Mouse (Mus musculus) intestine, postnatal 0 days (tissue): Measurements from ENCODE around the gene Cpped1. TPM values are rescaled to one million over a fixed set of nuclear protein-coding genes. Genes with fewer than 3 reads are reported as not detected.

Experiments used
- ATAC-seq: fragments of 200-750 bp; cut with Nextera tagmentation; 2 replicates; pipeline ENCODE4 v1.8.0; 2017; ENCODE audit warnings: mild to moderate bottlenecking, moderate TSS enrichment, moderate library complexity
- H3K27ac ChIP-seq: fragments of 300-500 bp; sonication (generic); 2 replicates; pipeline ENCODE4 v1.5.1; 2014; ENCODE audit warnings: mild to moderate bottlenecking, low read depth, low read length, moderate library complexity
- H3K27me3 ChIP-seq: fragments of 300-500 bp; sonication (generic); replicated peaks from 2 replicates; pipeline ENCODE4 v1.6.1; 2014; ENCODE audit warnings: low read length, mixed read lengths; ENCODE audit not compliant: control insufficient read depth, insufficient read depth
- H3K36me3 ChIP-seq: fragments of 300-500 bp; sonication (generic); 2 replicates; pipeline ENCODE4 v1.6.1; 2014; ENCODE audit warnings: mild to moderate bottlenecking, moderate library complexity; ENCODE audit not compliant: control insufficient read depth, insufficient read depth
- H3K4me1 ChIP-seq: fragments of 300-500 bp; sonication (generic); replicated peaks from 2 replicates; pipeline ENCODE4 v1.6.1; 2014; ENCODE audit warnings: antibody characterized with exemption, low read length, mixed read lengths; ENCODE audit not compliant: control insufficient read depth, insufficient read depth
- H3K4me2 ChIP-seq: fragments of 300-500 bp; sonication (generic); replicated peaks from 2 replicates; pipeline ENCODE4 v1.6.1; 2014; ENCODE audit warnings: low read depth, mild to moderate bottlenecking, moderate library complexity
- H3K4me3 ChIP-seq: fragments of 300-500 bp; sonication (generic); 2 replicates; pipeline ENCODE4 v1.5.1; 2014; ENCODE audit warnings: low read depth, low read length
- H3K9ac ChIP-seq: fragments of 300-500 bp; sonication (generic); 2 replicates; pipeline ENCODE4 v1.6.1; 2014; ENCODE audit warnings: mild to moderate bottlenecking, low read depth, low read length
- H3K9me3 ChIP-seq: fragments of 300-500 bp; sonication (generic); 2 replicates; pipeline ENCODE4 v1.6.1; 2016; ENCODE audit warnings: mixed run types; ENCODE audit not compliant: control insufficient read depth
- CTCF ChIP-seq: sonication (generic); IDR thresholded peaks from 2 replicates; pipeline ENCODE4 v1.5.1; 2016; ENCODE audit warnings: low read depth, mild to moderate bottlenecking, control low read depth, antibody characterized with exemption, moderate library complexity
- WGBS: fragments of 180-500 bp; shearing (Covaris S2); extraction: QIAGEN DNeasy Blood & Tissue Kit; methylation state at CpG from one replicate; pipeline ENCODE4 v1.1.7; 2014; 5-methylcytosine and 5-hydroxymethylcytosine counted together
- polyA plus RNA-seq: library from polyadenylated mRNA; unstranded; fragments of >200 nt; fragmentation: Nextera tagmentation; extraction: Ambion mirVana; gene quantifications from 2 replicates; pipeline ENCODE4 v1.2.1, GENCODE M21; 2015

Cpped1 gene
- polyA plus RNA-seq, 1 experiment from 2014 or later: 31.6 TPM

DNA sequence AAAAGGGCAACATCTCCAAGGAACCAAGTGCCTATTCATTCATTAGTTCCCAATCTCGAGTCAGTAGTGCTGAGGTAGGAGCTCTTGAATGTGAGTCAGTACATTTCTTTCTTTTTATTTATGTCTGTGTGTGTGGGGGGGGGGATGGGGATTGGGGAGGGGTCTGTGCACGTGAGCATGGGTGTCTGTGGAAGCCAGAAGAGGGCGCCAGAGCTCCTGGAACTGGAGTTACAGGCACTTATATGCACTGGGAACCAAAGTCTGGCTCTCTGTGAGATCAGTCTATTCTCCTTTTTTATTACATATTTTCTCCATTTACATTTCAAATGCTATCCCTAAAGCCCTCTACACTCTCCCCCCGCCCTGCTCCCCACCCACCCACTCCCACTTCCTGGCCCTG, 124.9 kb downstream of the Cpped1 start:
- H3K27me3 ChIP-seq: no peaks in the 10 kb centered on the region
- no peak for ATAC-seq
- no peaks in the 10 kb centered on the region for H3K4me1 ChIP-seq
- H3K4me3 ChIP-seq: no peak overlapping the region
- TF ChIP-seq CTCF: no peak
- no peak overlapping the region for H3K9ac ChIP-seq
- H3K4me2 ChIP-seq: no peak overlapping the region
- no peaks in the 10 kb centered on the region for H3K36me3 ChIP-seq
- no peak overlapping the region for H3K27ac ChIP-seq
- WGBS: 64% methylated on average over 4 of the region's 4 CpGs
- H3K9me3 ChIP-seq: no peaks in the 10 kb centered on the region

DNA sequence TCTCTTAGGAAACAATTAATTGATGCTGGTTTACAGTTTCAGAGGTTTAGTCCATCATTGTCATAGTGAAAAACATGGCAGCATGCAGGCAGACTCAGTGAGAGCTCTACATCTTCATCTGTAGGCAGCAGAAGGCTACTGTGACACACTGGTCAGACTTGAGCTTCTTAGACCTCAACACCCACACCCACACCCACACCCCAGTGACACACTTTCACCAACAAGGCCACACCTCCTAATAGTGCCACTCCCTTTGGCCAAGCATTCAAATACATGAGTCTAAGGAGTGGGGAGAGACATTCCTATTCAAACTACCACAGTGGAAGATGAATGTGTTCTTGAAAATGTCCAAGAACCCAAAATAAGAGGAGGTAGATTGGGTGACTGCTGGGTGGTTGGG, 125.9 kb downstream of the Cpped1 start:
- no peaks in the 10 kb centered on the region for H3K36me3 ChIP-seq
- H3K9me3 ChIP-seq: no peaks in the 10 kb centered on the region
- no peak overlapping the region for H3K4me2 ChIP-seq
- no peak overlapping the region for H3K9ac ChIP-seq
- TF ChIP-seq CTCF: no peak
- no peak overlapping the region for H3K27ac ChIP-seq
- ATAC-seq: no peak
- no peak overlapping the region for H3K4me3 ChIP-seq
- H3K27me3 ChIP-seq: no peaks in the 10 kb centered on the region
- H3K4me1 ChIP-seq: no peaks in the 10 kb centered on the region

GRCm38 (mm10) chr16:11782082-11782481, 127.2 kb downstream of the Cpped1 start:
- no peaks in the 10 kb centered on the region for H3K36me3 ChIP-seq
- 0% methylated on average over 2 of the region's 2 CpGs for WGBS
- no peak overlapping the region for H3K27ac ChIP-seq
- H3K27me3 ChIP-seq: no peaks in the 10 kb centered on the region
- no peaks in the 10 kb centered on the region for H3K9me3 ChIP-seq
- H3K4me2 ChIP-seq: no peak overlapping the region
- peak; percentile 54; the same call in 1 of the 2 replicates for ATAC-seq
- H3K4me3 ChIP-seq: no peak overlapping the region
- H3K9ac ChIP-seq: no peak overlapping the region
- no peaks in the 10 kb centered on the region for H3K4me1 ChIP-seq
- no peak for TF ChIP-seq CTCF

DNA sequence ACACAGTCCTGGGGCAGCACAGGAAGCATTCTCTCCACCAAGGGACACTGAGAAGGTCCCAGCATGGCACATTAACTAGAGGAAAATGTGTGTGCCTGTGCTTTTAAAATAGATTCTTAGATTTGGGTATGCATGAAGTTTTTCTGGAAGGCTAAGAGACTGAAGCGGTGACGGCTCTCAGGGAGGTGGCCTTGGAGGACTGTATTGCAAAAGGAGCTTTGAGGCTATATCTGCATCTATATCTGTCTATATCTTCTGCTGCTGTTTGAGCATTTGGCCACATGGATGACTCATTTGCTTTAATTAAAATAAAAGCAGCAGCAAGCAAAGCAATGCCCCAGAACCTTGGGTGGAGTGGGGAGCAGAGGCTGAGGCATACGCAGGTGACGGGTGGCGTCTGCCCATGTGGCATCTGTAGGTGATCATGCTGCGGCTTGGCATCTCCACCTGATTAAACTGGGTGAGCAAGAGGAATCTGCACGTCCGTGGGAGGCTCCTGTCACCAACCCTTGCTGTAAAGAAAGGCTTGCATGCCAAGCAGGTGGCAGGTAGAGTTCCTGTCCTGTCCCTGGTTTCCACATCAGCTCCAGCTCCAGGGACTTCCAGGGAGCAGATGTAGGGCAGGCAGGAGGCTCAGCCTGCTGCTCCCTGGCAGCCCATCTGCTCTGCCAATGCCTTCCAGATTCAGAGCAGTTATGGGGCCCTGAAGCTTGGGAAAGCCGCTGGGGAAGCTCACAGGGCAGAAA, 130.4 kb downstream of the Cpped1 start:
- no peak for TF ChIP-seq CTCF
- Histone ChIP-seq H3K36me3 (no peaks in the 10 kb centered on the region), H3K4me3 (no peak overlapping the region), H3K9me3 (no peaks in the 10 kb centered on the region), H3K27me3 (no peaks in the 10 kb centered on the region), H3K4me1 (no peaks in the 10 kb centered on the region), H3K4me2 (no peak overlapping the region), H3K9ac (no peak overlapping the region), H3K27ac (no peak overlapping the region)
- WGBS: 86% methylated on average over 9 of the region's 9 CpGs
- no peak for ATAC-seq

DNA sequence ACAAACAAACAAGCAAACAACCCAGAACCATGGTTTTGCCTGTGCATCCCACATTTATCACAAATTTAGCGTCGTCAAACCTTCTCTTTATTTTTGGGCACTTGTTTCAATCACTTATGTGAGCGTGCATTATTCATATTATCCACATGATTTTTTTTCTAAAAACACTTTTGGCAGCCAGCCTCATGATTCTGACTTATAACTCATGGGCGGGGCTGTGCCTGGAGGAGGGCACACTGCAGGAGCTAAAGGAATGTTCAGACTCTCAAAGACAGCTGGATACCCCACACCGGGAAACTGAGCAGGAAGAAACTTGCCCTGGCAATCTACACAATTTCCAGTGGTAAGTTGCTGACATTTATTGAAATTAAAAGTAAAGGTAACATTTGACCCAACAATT, 131.1 kb downstream of the Cpped1 start:
- H3K27me3 ChIP-seq: no peaks in the 10 kb centered on the region
- 78% methylated on average over 5 of the region's 5 CpGs for WGBS
- no peak overlapping the region for H3K9ac ChIP-seq
- H3K4me1 ChIP-seq: no peaks in the 10 kb centered on the region
- H3K4me2 ChIP-seq: no peak overlapping the region
- H3K36me3 ChIP-seq: no peaks in the 10 kb centered on the region
- no peak overlapping the region for H3K27ac ChIP-seq
- no peak overlapping the region for H3K4me3 ChIP-seq
- no peak for ATAC-seq
- TF ChIP-seq CTCF: no peak
- H3K9me3 ChIP-seq: no peaks in the 10 kb centered on the region

- Histone ChIP-seq H3K4me1 (no peaks in the 10 kb centered on the region), H3K27me3 (no peaks in the 10 kb centered on the region), H3K4me2 (no peak overlapping the region), H3K9ac (no peak overlapping the region), H3K4me3 (no peak overlapping the region), H3K36me3 (no peaks in the 10 kb centered on the region), H3K9me3 (no peaks in the 10 kb centered on the region), H3K27ac (no peak overlapping the region)
- no peak for TF ChIP-seq CTCF
- no peak for ATAC-seq
- 79% methylated on average over 3 of the region's 3 CpGs for WGBS
Observed at GRCm38 (mm10) chr16:11776528-11776927, 132.7 kb downstream of the Cpped1 start.
